Mouse (Mus musculus) forebrain, embryonic 14.5 days (tissue): ENCODE data around the gene Prdm10. TPM values are rescaled to one million over a fixed set of nuclear protein-coding genes. Genes with fewer than 3 reads are reported as not detected.

Source experiments
- ATAC-seq: fragments of 200-750 bp; cut with Nextera tagmentation; 2 replicates; pipeline ENCODE4 v1.8.0; 2017; ENCODE audit warnings: mild to moderate bottlenecking, moderate library complexity
- DNase-seq: peaks from one replicate; pipeline ENCODE4 v3.0.0-alpha.2; 2015; ENCODE audit warnings: low spot score
- H3K27ac ChIP-seq: fragments of 300-500 bp; sonication (generic); 2 replicates; pipeline ENCODE4 v1.5.1; 2014; ENCODE audit warnings: low read depth, mild to moderate bottlenecking, control low read depth, low read length, moderate library complexity
- H3K27me3 ChIP-seq: fragments of 300-500 bp; sonication (generic); replicated peaks from 2 replicates; pipeline ENCODE4 v1.6.1; 2014; ENCODE audit warnings: low read length, control low read depth, mixed read lengths; ENCODE audit not compliant: control insufficient read depth, insufficient read depth
- H3K36me3 ChIP-seq: fragments of 300-500 bp; sonication (generic); 2 replicates; pipeline ENCODE4 v1.6.1; 2014; ENCODE audit warnings: low read length, control low read depth; ENCODE audit not compliant: control insufficient read depth, insufficient read depth
- H3K4me1 ChIP-seq: fragments of 300-500 bp; sonication (generic); 2 replicates; pipeline ENCODE4 v1.6.1; 2014; ENCODE audit warnings: antibody characterized with exemption, low read length, control low read depth; ENCODE audit not compliant: control insufficient read depth, insufficient read depth
- H3K4me2 ChIP-seq: fragments of 300-500 bp; sonication (generic); 2 replicates; pipeline ENCODE4 v1.6.1; 2014; ENCODE audit warnings: mild to moderate bottlenecking, control low read depth, low read length
- H3K4me3 ChIP-seq: fragments of 300-500 bp; sonication (generic); 2 replicates; pipeline ENCODE4 v1.5.1; 2014; ENCODE audit warnings: low read depth, low read length, control low read depth
- H3K9ac ChIP-seq: fragments of 300-500 bp; sonication (generic); 2 replicates; pipeline ENCODE4 v1.6.1; 2014; ENCODE audit warnings: mild to moderate bottlenecking, low read length, control low read depth, moderate library complexity
- H3K9me3 ChIP-seq: fragments of 300-500 bp; sonication (generic); replicated peaks from 2 replicates; pipeline ENCODE4 v1.6.1; 2016; ENCODE audit warnings: low read length, control low read depth, mixed read lengths; ENCODE audit not compliant: control insufficient read depth
- WGBS: fragments of 180-500 bp; shearing (Covaris S2); extraction: QIAGEN DNeasy Blood & Tissue Kit; methylation state at CpG from one replicate; pipeline ENCODE4 v1.1.7; 2014; 5-methylcytosine and 5-hydroxymethylcytosine counted together
- polyA plus RNA-seq: library from polyadenylated mRNA; unstranded; fragments of >200 nt; fragmentation: Nextera tagmentation; extraction: Ambion mirVana; gene quantifications from 2 replicates; pipeline ENCODE4 v1.2.1, GENCODE M21; 2014

The Prdm10 gene
- polyA plus RNA-seq, 1 experiment from 2014 or later: 7.3 TPM

DNA sequence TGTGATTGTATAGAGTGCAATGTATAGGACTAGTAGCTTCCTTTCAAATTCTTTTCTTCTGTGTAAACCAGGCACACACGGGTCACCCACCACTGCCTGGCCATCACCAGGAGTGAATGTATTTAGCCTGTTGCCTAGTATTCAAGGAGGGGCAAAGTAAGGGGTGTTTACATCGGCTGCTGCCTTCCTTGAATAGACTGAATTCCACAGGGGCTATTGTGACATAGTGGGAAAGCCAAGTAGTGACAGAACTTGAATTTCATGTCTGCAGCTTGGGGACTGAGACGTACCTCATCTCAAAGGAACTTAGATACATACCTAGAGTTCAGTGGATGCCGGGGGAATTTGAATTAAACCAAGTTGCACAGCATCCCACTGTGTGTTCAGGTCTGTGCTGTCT is 41.2 kb downstream of the Prdm10 start:
- Histone ChIP-seq H3K4me1 (peaks cover 5% of the 10 kb centered on the region; the same call in 1 of the 2 replicates), H3K4me3 (no peak overlapping the region), H3K9ac (no peak overlapping the region), H3K9me3 (no peaks in the 10 kb centered on the region), H3K27me3 (no peaks in the 10 kb centered on the region), H3K36me3 (no peaks in the 10 kb centered on the region), H3K27ac (no peak overlapping the region), H3K4me2 (no peak overlapping the region)
- WGBS: 25% methylated on average over 4 of the region's 4 CpGs
- DNase-seq (no peak), ATAC-seq (no peak)

DNA sequence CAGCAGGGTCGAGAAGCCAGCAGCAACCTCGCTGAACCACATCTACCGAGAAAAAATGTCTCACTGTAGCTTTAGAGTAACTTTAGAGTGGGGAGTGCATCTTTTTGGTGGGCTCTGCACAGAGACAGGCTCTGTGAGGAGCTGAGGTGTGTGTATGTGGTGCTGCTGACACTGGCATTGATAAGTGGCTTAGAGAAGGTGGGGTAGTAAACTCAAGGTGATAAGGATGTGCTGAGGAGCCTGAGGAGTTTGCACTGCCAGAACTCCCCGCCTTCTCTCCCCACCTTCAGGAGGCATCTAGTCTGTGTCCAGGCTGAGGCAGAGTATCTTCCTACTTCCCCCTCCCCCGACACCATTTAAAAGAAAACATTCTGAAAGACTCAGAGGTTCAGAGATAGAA is 41.8 kb downstream of the Prdm10 start:
- Histone ChIP-seq H3K9ac (no peak overlapping the region), H3K9me3 (no peaks in the 10 kb centered on the region), H3K27ac (no peak overlapping the region), H3K4me1 (peaks cover 5% of the 10 kb centered on the region; the same call in 1 of the 2 replicates), H3K4me2 (no peak overlapping the region), H3K36me3 (peaks cover under 1% of the 10 kb centered on the region; the same call in 1 of the 2 replicates), H3K4me3 (no peak overlapping the region), H3K27me3 (no peaks in the 10 kb centered on the region)
- WGBS: 83% methylated on average over 5 of the region's 5 CpGs
- no peak for DNase-seq
- no peak for ATAC-seq

DNA sequence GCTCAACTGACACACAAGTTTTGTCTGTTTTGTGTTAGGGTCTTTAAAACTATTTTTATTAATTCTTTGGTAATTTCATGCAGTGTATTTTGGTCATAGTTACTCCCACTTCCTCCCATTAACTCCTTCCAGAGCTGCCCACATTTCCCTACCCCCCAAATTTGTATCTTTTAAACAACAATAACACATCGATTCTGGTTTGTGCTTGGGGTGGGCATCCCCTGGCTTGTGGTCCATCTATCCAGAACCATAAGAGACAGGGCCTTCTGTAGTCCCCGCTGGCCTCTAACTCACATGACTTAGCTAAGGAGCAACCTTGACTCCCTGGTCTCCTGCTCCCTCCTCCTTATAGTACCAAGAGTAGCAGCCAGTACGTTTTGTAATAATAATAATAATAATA is 50.5 kb downstream of the Prdm10 start:
- no peak overlapping the region for H3K9ac ChIP-seq
- no peak for ATAC-seq
- no peak overlapping the region for H3K27ac ChIP-seq
- WGBS: 82% methylated on average over 3 of the region's 3 CpGs
- H3K4me3 ChIP-seq: no peak overlapping the region
- no peaks in the 10 kb centered on the region for H3K4me1 ChIP-seq
- H3K4me2 ChIP-seq: no peak overlapping the region
- DNase-seq: no peak
- no peaks in the 10 kb centered on the region for H3K9me3 ChIP-seq
- H3K36me3 ChIP-seq: peaks cover 26% of the 10 kb centered on the region; the same call in 1 of the 2 replicates
- no peaks in the 10 kb centered on the region for H3K27me3 ChIP-seq

DNA sequence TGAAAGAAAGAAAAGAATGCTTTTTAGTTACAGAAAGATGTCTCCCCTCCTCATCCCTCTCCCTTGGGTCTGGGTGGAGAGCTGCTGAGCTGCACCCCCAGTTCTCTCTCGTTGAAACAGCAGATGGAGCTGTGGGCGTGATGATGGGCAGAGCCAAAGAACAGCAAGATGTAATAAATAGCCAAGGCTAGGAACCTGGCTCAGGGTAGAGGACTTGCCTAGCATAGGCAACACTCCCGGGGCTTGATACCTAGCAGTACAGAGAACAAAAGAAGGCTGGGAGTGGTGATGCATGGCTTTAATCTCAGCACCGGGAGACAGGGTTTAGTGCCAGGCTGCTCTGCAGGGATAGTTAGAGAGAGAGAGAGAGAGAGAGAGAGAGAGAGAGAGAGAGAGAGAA is 50.9 kb downstream of the Prdm10 start:
- DNase-seq: no peak
- H3K27me3 ChIP-seq: no peaks in the 10 kb centered on the region

DNA sequence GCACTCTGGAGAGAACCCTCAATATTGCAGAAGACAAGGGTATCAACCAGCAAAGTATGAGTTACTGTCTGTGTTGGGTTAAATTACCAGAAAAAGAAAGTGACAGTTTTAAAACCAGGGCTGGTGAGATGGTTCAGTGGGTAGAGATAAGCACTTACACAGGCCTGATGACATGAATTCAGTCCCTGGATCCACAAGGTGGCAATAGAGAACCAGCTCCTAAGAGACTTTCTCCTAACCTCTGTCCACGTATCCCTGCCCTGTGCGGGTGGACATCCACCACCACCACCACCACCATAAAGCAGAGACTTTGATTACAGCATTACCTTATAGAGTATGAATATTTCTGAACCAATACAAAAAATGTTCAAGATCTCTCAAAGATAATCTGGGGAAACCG is 51.6 kb downstream of the Prdm10 start:
- Histone ChIP-seq H3K4me1 (no peaks in the 10 kb centered on the region), H3K9me3 (no peaks in the 10 kb centered on the region), H3K27me3 (no peaks in the 10 kb centered on the region), H3K9ac (no peak overlapping the region), H3K27ac (no peak overlapping the region), H3K36me3 (peaks cover 33% of the 10 kb centered on the region; the same call in 1 of the 2 replicates), H3K4me2 (no peak overlapping the region), H3K4me3 (no peak overlapping the region)
- DNase-seq (no peak), ATAC-seq (no peak)
- 65% methylated on average over 3 of the region's 3 CpGs for WGBS

More for the DNA sequence above, 50.9 kb downstream of the Prdm10 start:
- Histone ChIP-seq H3K9me3 (no peaks in the 10 kb centered on the region), H3K4me3 (no peak overlapping the region), H3K4me1 (no peaks in the 10 kb centered on the region), H3K27ac (no peak overlapping the region), H3K36me3 (peaks cover 29% of the 10 kb centered on the region; the same call in 1 of the 2 replicates), H3K9ac (no peak overlapping the region), H3K4me2 (no peak overlapping the region)
- ATAC-seq: no peak
- 41% methylated on average over 4 of the region's 4 CpGs for WGBS

DNA sequence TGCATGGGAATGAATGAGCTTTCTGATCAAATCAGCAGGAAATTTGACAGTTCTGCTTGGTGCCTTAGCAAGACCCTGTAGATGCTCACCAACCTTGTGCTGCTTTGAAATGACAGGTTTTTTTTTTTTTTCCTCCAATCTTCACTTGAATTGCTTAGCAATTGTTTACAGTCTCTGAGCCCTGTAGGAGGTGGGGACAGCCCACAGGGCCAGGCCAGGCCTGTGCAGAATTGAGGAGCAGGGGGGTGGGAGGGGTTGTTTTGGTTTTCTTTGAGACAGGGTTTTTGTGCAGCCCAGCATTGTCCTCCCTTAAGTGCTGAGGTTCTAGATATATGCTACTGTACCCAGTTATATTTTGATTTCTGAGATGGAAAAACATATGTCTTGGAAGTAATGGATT is 52.5 kb downstream of the Prdm10 start:
- H3K9me3 ChIP-seq: no peaks in the 10 kb centered on the region
- no peaks in the 10 kb centered on the region for H3K4me1 ChIP-seq
- DNase-seq: no peak
- H3K4me3 ChIP-seq: no peak overlapping the region
- H3K4me2 ChIP-seq: no peak overlapping the region
- H3K36me3 ChIP-seq: peaks cover 25% of the 10 kb centered on the region; the same call in 1 of the 2 replicates
- H3K27me3 ChIP-seq: no peaks in the 10 kb centered on the region
- no peak for ATAC-seq
- no peak overlapping the region for H3K9ac ChIP-seq
- no peak overlapping the region for H3K27ac ChIP-seq

DNA sequence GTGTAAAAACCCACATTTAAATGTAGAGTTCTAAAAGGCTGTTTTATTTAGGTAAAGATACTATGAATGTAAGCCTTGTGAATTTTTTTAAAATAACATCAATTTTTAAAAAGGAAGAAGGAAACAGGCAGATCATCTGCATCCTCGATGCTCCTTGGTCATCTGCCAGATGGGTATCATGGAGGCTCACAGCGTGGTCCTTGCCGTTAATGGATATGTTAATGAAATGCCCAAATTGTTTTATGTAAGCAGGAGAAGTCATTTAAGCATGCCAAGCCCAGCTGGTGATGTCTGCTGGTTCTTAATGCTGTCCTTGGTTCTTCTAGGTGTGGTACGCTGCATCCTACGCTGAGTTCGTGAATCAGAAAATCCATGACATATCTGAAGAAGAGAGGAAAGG is 54.7 kb downstream of the Prdm10 start:
- Histone ChIP-seq H3K4me1 (no peaks in the 10 kb centered on the region), H3K36me3 (peaks cover 12% of the 10 kb centered on the region; the same call in 1 of the 2 replicates), H3K4me2 (no peak overlapping the region), H3K9ac (no peak overlapping the region), H3K9me3 (no peaks in the 10 kb centered on the region), H3K27me3 (no peaks in the 10 kb centered on the region), H3K4me3 (no peak overlapping the region), H3K27ac (no peak overlapping the region)
- no peak for DNase-seq
- WGBS: 76% methylated on average over 6 of the region's 6 CpGs
- ATAC-seq: no peak

DNA sequence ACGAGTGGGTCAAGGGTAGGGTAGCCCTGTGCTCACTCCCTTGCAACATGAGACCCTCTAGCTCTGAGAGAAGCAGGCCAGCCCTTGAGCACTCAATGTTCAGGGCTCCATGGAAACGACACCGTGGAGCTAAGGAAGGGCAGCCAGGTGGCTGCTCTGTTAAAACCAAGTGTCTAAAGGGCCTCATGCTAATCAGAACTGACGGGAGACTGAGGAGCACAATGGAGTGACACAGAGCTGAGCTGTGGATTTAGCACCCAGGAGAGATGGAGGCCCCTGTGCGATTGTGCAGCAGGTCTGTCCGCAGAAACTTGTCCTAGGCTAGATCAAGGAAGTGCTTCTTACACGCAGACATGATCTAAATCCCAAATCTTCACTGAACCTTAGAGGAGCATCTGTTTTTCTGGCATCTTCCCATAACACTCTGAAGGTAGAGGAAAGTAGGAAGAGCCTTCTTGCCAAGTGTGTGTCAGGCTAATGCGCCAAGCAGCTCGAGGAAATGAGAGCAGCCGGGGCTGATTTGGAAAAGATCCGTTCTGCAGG is 64.0 kb downstream of the Prdm10 start:
- Histone ChIP-seq H3K4me3 (no peak overlapping the region), H3K4me1 (no peaks in the 10 kb centered on the region), H3K9me3 (no peaks in the 10 kb centered on the region), H3K4me2 (no peak overlapping the region), H3K27ac (no peak overlapping the region), H3K27me3 (no peaks in the 10 kb centered on the region), H3K36me3 (peaks cover 26% of the 10 kb centered on the region; the same call in 1 of the 2 replicates), H3K9ac (no peak overlapping the region)
- peak; percentile 61 for DNase-seq
- ATAC-seq: peak; percentile 32; the same call in 1 of the 2 replicates
- WGBS: 54% methylated on average over 11 of the region's 11 CpGs

DNA sequence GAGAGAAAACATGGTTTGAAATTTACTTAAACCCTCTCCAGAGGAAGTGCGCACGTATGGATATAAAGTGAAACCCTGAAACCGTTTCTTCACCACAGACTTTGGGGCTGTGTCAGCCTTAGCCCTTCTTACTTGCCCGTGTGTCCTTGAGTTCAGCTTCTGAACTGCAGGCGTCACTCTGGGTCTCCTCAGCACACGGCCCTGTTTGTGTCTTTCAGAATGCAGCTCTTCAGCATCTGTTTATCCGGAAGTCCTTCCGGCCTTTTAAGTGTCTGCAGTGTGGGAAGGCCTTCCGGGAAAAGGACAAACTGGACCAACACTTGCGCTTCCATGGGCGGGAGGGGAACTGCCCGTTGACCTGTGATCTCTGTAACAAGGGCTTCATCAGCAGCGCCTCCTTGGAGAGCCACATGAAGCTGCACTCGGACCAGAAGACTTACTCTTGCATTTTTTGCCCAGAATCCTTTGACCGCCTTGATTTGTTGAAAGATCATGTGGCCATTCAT is 66.3 kb downstream of the Prdm10 start:
- Histone ChIP-seq H3K4me3 (no peak overlapping the region), H3K9me3 (no peaks in the 10 kb centered on the region), H3K36me3 (peaks cover 28% of the 10 kb centered on the region; the same call in 1 of the 2 replicates), H3K9ac (no peak overlapping the region), H3K4me2 (no peak overlapping the region), H3K27ac (no peak overlapping the region), H3K27me3 (no peaks in the 10 kb centered on the region), H3K4me1 (no peaks in the 10 kb centered on the region)
- WGBS: 84% methylated on average over 15 of the region's 15 CpGs
- no peak for DNase-seq
- ATAC-seq: no peak
